In genomic region chr10:127187371-127188078, GRCm38 (mm10) we compare ENCODE assay signal across 8 mouse cellular contexts. TPM values are rescaled to one million over a fixed set of nuclear protein-coding genes. Genes with fewer than 3 reads are reported as not detected.
A peak's percentile ranks its signal among the peaks of the same experiment; 100 is the strongest.
DNase-seq lines count a peak whose midpoint lies in the region; ATAC-seq and TF ChIP-seq lines count a peak whose summit lies in the region.

No protein-coding gene starts in this region.

- H3K9me3 ChIP-seq in heart, embryonic 13.5 days: no peaks in the 10 kb centered on the region
- H3K9me3 ChIP-seq in hindbrain, embryonic 11.5 days (ENCODE audit: control insufficient read depth, low read length): no peaks in the 10 kb centered on the region
- H3K9me3 ChIP-seq in limb, embryonic 14.5 days (ENCODE audit: control insufficient read depth, low read length): no peaks in the 10 kb centered on the region
- no peaks in the 10 kb centered on the region for H3K9me3 ChIP-seq in stomach, embryonic 14.5 days (ENCODE audit: control insufficient read depth, low read depth, low read length)

- H3K4me1 ChIP-seq in heart, embryonic 13.5 days: peaks cover 56% of the 10 kb centered on the region
- no peaks in the 10 kb centered on the region for H3K4me1 ChIP-seq in cerebellum, adult 2 months (ENCODE audit: control insufficient read depth, insufficient read depth, low read length)
- H3K4me1 ChIP-seq in hindbrain, embryonic 11.5 days (replicated peaks; ENCODE audit: control insufficient read depth, insufficient read depth, low read length): peaks cover 9% of the 10 kb centered on the region
- peaks cover 22% of the 10 kb centered on the region for H3K4me1 ChIP-seq in limb, embryonic 14.5 days (ENCODE audit: control insufficient read depth, insufficient read depth, low read length)
- H3K4me1 ChIP-seq in stomach, embryonic 14.5 days (ENCODE audit: control insufficient read depth, insufficient read depth, low read length): peaks cover 16% of the 10 kb centered on the region; the same call in 1 of the 2 replicates

- peak overlapping the region; percentile 89 for H3K9ac ChIP-seq in heart, embryonic 13.5 days
- peak overlapping the region; percentile 92 for H3K9ac ChIP-seq in hindbrain, embryonic 11.5 days (ENCODE audit: low read depth, low read length)
- H3K9ac ChIP-seq in limb, embryonic 14.5 days (ENCODE audit: low read depth, low read length, severe bottlenecking): peak overlapping the region; percentile 69
- peak overlapping the region; percentile 68 for H3K9ac ChIP-seq in stomach, embryonic 14.5 days (replicated peaks; ENCODE audit: low read depth, low read length)

- H3K27ac ChIP-seq in heart, embryonic 13.5 days (replicated peaks): peak overlapping the region; percentile 77; the same call in 1 of the 2 replicates
- no peak overlapping the region for H3K27ac ChIP-seq in cerebellum, adult 2 months (ENCODE audit: insufficient read depth, low read length)
- peak overlapping the region; percentile 90 for H3K27ac ChIP-seq in hindbrain, embryonic 11.5 days (ENCODE audit: low read depth, low read length)
- H3K27ac ChIP-seq in limb, embryonic 14.5 days (replicated peaks; ENCODE audit: low read depth, low read length): 0 out of 2 replicates have a peak overlapping the region, but pooled peaks have one; percentile 92
- H3K27ac ChIP-seq in stomach, embryonic 14.5 days (ENCODE audit: low read length): peak overlapping the region; percentile 94; the same call in 1 of the 2 replicates

- no peak for TF ChIP-seq CTCF in cerebellum, adult 2 months (IDR thresholded peaks at IDR 0.05; ENCODE audit: borderline replicate concordance, insufficient read depth, low read depth, low read length)

- no peak for TF ChIP-seq POLR2A in cerebellum, adult 2 months (IDR thresholded peaks at IDR 0.05; ENCODE audit: borderline replicate concordance, insufficient read depth, low read length)
- no peak for TF ChIP-seq POLR2A in limb, embryonic 14.5 days (IDR thresholded peaks at IDR 0.05; ENCODE audit: borderline replicate concordance, extremely low read depth, insufficient read depth, insufficient read length)

- H3K36me3 ChIP-seq in heart, embryonic 13.5 days: peaks cover 47% of the 10 kb centered on the region
- 0 out of 2 replicates have a peak, but pooled peaks cover 3% of the 10 kb centered on the region for H3K36me3 ChIP-seq in hindbrain, embryonic 11.5 days (ENCODE audit: control insufficient read depth, insufficient read depth, low read length)
- peaks cover 66% of the 10 kb centered on the region for H3K36me3 ChIP-seq in limb, embryonic 14.5 days (ENCODE audit: control insufficient read depth, insufficient read depth, low read length)
- H3K36me3 ChIP-seq in stomach, embryonic 14.5 days (ENCODE audit: control insufficient read depth, insufficient read depth, low read length): peaks cover 8% of the 10 kb centered on the region; the same call in 1 of the 2 replicates

- peaks cover 37% of the 10 kb centered on the region for H3K27me3 ChIP-seq in heart, embryonic 13.5 days (replicated peaks)
- H3K27me3 ChIP-seq in cerebellum, adult 2 months (ENCODE audit: control insufficient read depth, insufficient read depth, low read length): no peaks in the 10 kb centered on the region
- H3K27me3 ChIP-seq in hindbrain, embryonic 11.5 days (ENCODE audit: control insufficient read depth, insufficient read depth, low read length): no peaks in the 10 kb centered on the region
- no peaks in the 10 kb centered on the region for H3K27me3 ChIP-seq in limb, embryonic 14.5 days (ENCODE audit: control insufficient read depth, insufficient read depth, low read length)
- H3K27me3 ChIP-seq in stomach, embryonic 14.5 days (ENCODE audit: control insufficient read depth, insufficient read depth, low read length): no peaks in the 10 kb centered on the region

- H3K4me3 ChIP-seq in heart, embryonic 13.5 days: peak overlapping the region; percentile 76
- H3K4me3 ChIP-seq in cerebellum, adult 2 months (replicated peaks; ENCODE audit: insufficient read depth, low read depth, low read length): peak overlapping the region; percentile 86
- H3K4me3 ChIP-seq in hindbrain, embryonic 11.5 days (ENCODE audit: low read depth, low read length): peak overlapping the region; percentile 77
- H3K4me3 ChIP-seq in limb, embryonic 14.5 days (replicated peaks; ENCODE audit: low read length): peak overlapping the region; percentile 82
- H3K4me3 ChIP-seq in stomach, embryonic 14.5 days (ENCODE audit: low read depth, low read length): peak overlapping the region; percentile 62; the same call in 1 of the 2 replicates

- H3K4me2 ChIP-seq in heart, embryonic 13.5 days: peak overlapping the region; percentile 98
- peak overlapping the region; percentile 99 for H3K4me2 ChIP-seq in hindbrain, embryonic 11.5 days (replicated peaks; ENCODE audit: low read depth, low read length)
- H3K4me2 ChIP-seq in limb, embryonic 14.5 days (replicated peaks; ENCODE audit: low read depth, low read length, severe bottlenecking): peak overlapping the region; percentile 95
- H3K4me2 ChIP-seq in stomach, embryonic 14.5 days (replicated peaks; ENCODE audit: low read depth, low read length): peak overlapping the region; percentile 93

- ATAC-seq in heart, embryonic 13.5 days (ENCODE audit: extremely low read depth, insufficient number of reproducible peaks, low FRiP score, low TSS enrichment): no peak
- 0 out of 2 replicates have a peak, but pooled peaks have one; percentile 13 for ATAC-seq in hindbrain, embryonic 11.5 days (ENCODE audit: low FRiP score)
- no peak for ATAC-seq in limb, embryonic 14.5 days (ENCODE audit: low FRiP score, low read depth)
- ATAC-seq in stomach, embryonic 14.5 days (ENCODE audit: insufficient number of reproducible peaks, insufficient read depth, low FRiP score, low read depth): no peak

- WGBS in heart, embryonic 13.5 days: 46% methylated on average over 10 of the region's 10 CpGs
- WGBS in cerebellum, adult 2 months: 30% methylated on average over 10 of the region's 10 CpGs
- 40% methylated on average over 10 of the region's 10 CpGs for WGBS in hindbrain, embryonic 11.5 days
- WGBS in limb, embryonic 14.5 days: 31% methylated on average over 10 of the region's 10 CpGs
- WGBS in stomach, embryonic 14.5 days: 39% methylated on average over 10 of the region's 10 CpGs

- intact Hi-C loops in heart, postnatal 36 days (cut with DNase I): no loop called here

- no peak for DNase-seq in heart, postnatal 36 days
- peak; percentile 51 to 59 for DNase-seq in cerebellum, adult 2 months
- no peak for DNase-seq in hindbrain, embryonic 11.5 days (ENCODE audit: low spot score)
- no peak for DNase-seq in limb, embryonic 14.5 days (ENCODE audit: low spot score)
- no peak for DNase-seq in urinary bladder, adult 18-20 months (ENCODE audit: low spot score in 2 of 2)
- no peak for DNase-seq in T-cell, adult 2 months (ENCODE audit: low spot score)

RNA-seq across cellular contexts. Expression of gene Arhgef25, which starts 2.4 kb away (rescaled TPM):
- polyA plus RNA-seq in heart, embryonic 13.5 days (2015; fragmentation: Nextera tagmentation; extraction: Ambion mirVana): 21.4 and 21.6 TPM in 2 replicates
- 10 to 100 TPM; 12.4 to 12.8 TPM for total RNA-seq in heart, postnatal 36 days (2021)
- polyA plus RNA-seq in cerebellum, adult 2 months (2012; rRNA removed): 105 and 117 TPM in 2 replicates
- 30.1 and 32.0 TPM in 2 replicates for polyA plus RNA-seq in hindbrain, embryonic 11.5 days (2014; fragmentation: Nextera tagmentation; extraction: Ambion mirVana)
- 228 and 246 TPM in 2 replicates for polyA plus RNA-seq in limb, embryonic 14.5 days (2012; rRNA removed)
- polyA plus RNA-seq in limb, embryonic 14.5 days (2014; fragmentation: Nextera tagmentation; extraction: Ambion mirVana): 86.8 and 113 TPM in 2 replicates
- polyA plus RNA-seq in stomach, embryonic 14.5 days (2014; fragmentation: Nextera tagmentation; extraction: Ambion mirVana): 64.0 and 71.1 TPM in 2 replicates

RNA-seq across cellular contexts. Expression of gene Slc26a10, which starts 7.1 kb away (rescaled TPM):
- 18.0 and 21.5 TPM in 2 replicates for polyA plus RNA-seq in heart, embryonic 13.5 days (2015; fragmentation: Nextera tagmentation; extraction: Ambion mirVana)
- 10 to 100 TPM; 17.2 to 23.1 TPM for total RNA-seq in heart, postnatal 36 days (2021)
- 3.1 and 3.3 TPM in 2 replicates for polyA plus RNA-seq in cerebellum, adult 2 months (2012; rRNA removed)
- polyA plus RNA-seq in hindbrain, embryonic 11.5 days (2014; fragmentation: Nextera tagmentation; extraction: Ambion mirVana): 0.73 and 0.96 TPM in 2 replicates
- polyA plus RNA-seq in limb, embryonic 14.5 days (2012; rRNA removed): 2.9 and 3.7 TPM in 2 replicates
- 0.81 and 1.2 TPM in 2 replicates for polyA plus RNA-seq in limb, embryonic 14.5 days (2014; fragmentation: Nextera tagmentation; extraction: Ambion mirVana)
- polyA plus RNA-seq in stomach, embryonic 14.5 days (2014; fragmentation: Nextera tagmentation; extraction: Ambion mirVana): 0.34 and 0.82 TPM in 2 replicates

RNA-seq across cellular contexts. Expression of gene Dtx3, which starts 8.0 kb away (rescaled TPM):
- 65.2 and 67.7 TPM in 2 replicates for polyA plus RNA-seq in heart, embryonic 13.5 days (2015; fragmentation: Nextera tagmentation; extraction: Ambion mirVana)
- total RNA-seq in heart, postnatal 36 days (2021): 10 to 100 TPM; 25.8 to 29.4 TPM
- 321 and 339 TPM in 2 replicates for polyA plus RNA-seq in cerebellum, adult 2 months (2012; rRNA removed)
- 143 and 158 TPM in 2 replicates for polyA plus RNA-seq in hindbrain, embryonic 11.5 days (2014; fragmentation: Nextera tagmentation; extraction: Ambion mirVana)
- 565 and 712 TPM in 2 replicates for polyA plus RNA-seq in limb, embryonic 14.5 days (2012; rRNA removed)
- 157 and 184 TPM in 2 replicates for polyA plus RNA-seq in limb, embryonic 14.5 days (2014; fragmentation: Nextera tagmentation; extraction: Ambion mirVana)
- polyA plus RNA-seq in stomach, embryonic 14.5 days (2014; fragmentation: Nextera tagmentation; extraction: Ambion mirVana): 123 and 125 TPM in 2 replicates

RNA-seq across cellular contexts. Expression of gene B4galnt1, which starts 22.5 kb away (rescaled TPM):
- polyA plus RNA-seq in heart, embryonic 13.5 days (2015; fragmentation: Nextera tagmentation; extraction: Ambion mirVana): 1.2 and 1.7 TPM in 2 replicates
- total RNA-seq in heart, postnatal 36 days (2021): 1 to 10 TPM; 1.6 to 2.7 TPM
- 81.9 and 83.6 TPM in 2 replicates for polyA plus RNA-seq in cerebellum, adult 2 months (2012; rRNA removed)
- polyA plus RNA-seq in hindbrain, embryonic 11.5 days (2014; fragmentation: Nextera tagmentation; extraction: Ambion mirVana): 10.4 and 12.4 TPM in 2 replicates
- polyA plus RNA-seq in limb, embryonic 14.5 days (2012; rRNA removed): 12.1 and 15.0 TPM in 2 replicates
- polyA plus RNA-seq in limb, embryonic 14.5 days (2014; fragmentation: Nextera tagmentation; extraction: Ambion mirVana): 10.8 and 11.8 TPM in 2 replicates
- polyA plus RNA-seq in stomach, embryonic 14.5 days (2014; fragmentation: Nextera tagmentation; extraction: Ambion mirVana): 27.7 and 29.4 TPM in 2 replicates

RNA-seq across cellular contexts. Expression of gene Pip4k2c, which starts 23.9 kb away (rescaled TPM):
- polyA plus RNA-seq in heart, embryonic 13.5 days (2015; fragmentation: Nextera tagmentation; extraction: Ambion mirVana): 23.2 and 23.8 TPM in 2 replicates
- 10 to 100 TPM; 26.9 to 29.9 TPM for total RNA-seq in heart, postnatal 36 days (2021)
- polyA plus RNA-seq in cerebellum, adult 2 months (2012; rRNA removed): 58.8 and 64.1 TPM in 2 replicates
- 11.8 and 12.9 TPM in 2 replicates for polyA plus RNA-seq in hindbrain, embryonic 11.5 days (2014; fragmentation: Nextera tagmentation; extraction: Ambion mirVana)
- 33.1 and 37.5 TPM in 2 replicates for polyA plus RNA-seq in limb, embryonic 14.5 days (2012; rRNA removed)
- polyA plus RNA-seq in limb, embryonic 14.5 days (2014; fragmentation: Nextera tagmentation; extraction: Ambion mirVana): 22.0 and 23.3 TPM in 2 replicates
- 22.7 and 22.9 TPM in 2 replicates for polyA plus RNA-seq in stomach, embryonic 14.5 days (2014; fragmentation: Nextera tagmentation; extraction: Ambion mirVana)

Comparison
In these comparisons a context has a peak if more than half of its experiments do, and no peak if none do; other contexts are left out.
1. DNase-seq: peak in cerebellum, adult 2 months (2 of 2); none in heart, postnatal 36 days (0 of 2), hindbrain, embryonic 11.5 days (single experiment), limb, embryonic 14.5 days (single experiment), urinary bladder, adult 18-20 months (0 of 2) and T-cell, adult 2 months (single experiment).
2. Peak in every context shown above with its lines, with median percentiles within 50 percentile points of each other: H3K4me2 ChIP-seq, H3K4me3 ChIP-seq and H3K9ac ChIP-seq.